Comparison of ENCODE assay signal across 13 mouse cellular contexts in the genomic region with DNA sequence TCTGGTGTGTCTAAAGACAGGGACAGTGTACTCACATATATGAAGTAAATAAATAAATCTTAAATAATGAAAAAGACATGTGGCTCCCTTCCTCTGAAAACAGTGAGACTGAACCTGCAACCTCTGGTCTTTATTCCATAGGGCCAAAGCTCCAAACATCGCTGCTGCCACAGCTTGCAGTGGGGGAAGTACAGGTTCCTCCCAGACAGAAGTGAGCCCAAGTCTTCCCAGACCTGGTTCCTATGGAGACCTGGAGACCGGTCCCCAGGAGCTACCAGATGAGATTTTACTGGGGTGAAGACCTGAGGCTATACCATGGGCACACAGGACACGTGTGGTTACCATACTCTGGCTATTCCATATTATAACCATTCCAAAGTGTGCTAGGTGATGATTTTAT. TPM values are rescaled to one million over a fixed set of nuclear protein-coding genes. Genes with fewer than 3 reads are reported as not detected.
A peak's percentile ranks its signal among the peaks of the same experiment; 100 is the strongest.
DNase-seq lines count a peak whose midpoint lies in the region; ATAC-seq and TF ChIP-seq lines count a peak whose summit lies in the region.
"Had no signal": no experiment of that assay in that cellular context is flagged by ENCODE, and none has a peak within 500 bp of the region (broad histone marks: within the 10 kb centered on the region; RNA-seq: fewer than 3 reads in every experiment).

No protein-coding gene starts in this region.

- no peak for TF ChIP-seq POLR2A in liver, adult 2 months (IDR thresholded peaks at IDR 0.05; ENCODE audit: extremely low read depth, insufficient read depth, low read length)

- no peak overlapping the region for H3K4me3 ChIP-seq in heart, embryonic 14.5 days (ENCODE audit: control insufficient read depth in 1 of 2, insufficient read depth in 1 of 2, low read depth in 1 of 2, low read length in 2 of 2)
- H3K4me3 ChIP-seq in heart, embryonic 12.5 days: no peak overlapping the region
- H3K4me3 ChIP-seq in liver, adult 2 months (ENCODE audit: insufficient read depth, low read depth, low read length): no peak overlapping the region
- no peak overlapping the region for H3K4me3 ChIP-seq in liver, embryonic 11.5 days (ENCODE audit: low read depth, low read length)
- no peak overlapping the region for H3K4me3 ChIP-seq in intestine, postnatal 0 days (ENCODE audit: low read depth, low read length)
- no peak overlapping the region for H3K4me3 ChIP-seq in forebrain, embryonic 15.5 days
- H3K4me3 ChIP-seq: forebrain, embryonic 13.5 days; limb, embryonic 13.5 days; neural tube, embryonic 12.5 days had no signal

- no peaks in the 10 kb centered on the region for H3K79me2 ChIP-seq in liver, adult 2 months (ENCODE audit: control insufficient read depth, insufficient read depth, low read length)

- 78% methylated on average over 3 of the region's 3 CpGs for WGBS in heart, embryonic 14.5 days
- 83% methylated on average over 3 of the region's 3 CpGs for WGBS in heart, embryonic 12.5 days
- WGBS in liver, adult 2 months: 74% methylated on average over 3 of the region's 3 CpGs
- 87% methylated on average over 3 of the region's 3 CpGs for WGBS in liver, embryonic 11.5 days
- WGBS in intestine, postnatal 0 days: 86% methylated on average over 3 of the region's 3 CpGs
- 85% methylated on average over 3 of the region's 3 CpGs for WGBS in forebrain, embryonic 15.5 days

- H3K36me3 ChIP-seq in heart, embryonic 14.5 days (ENCODE audit: control insufficient read depth, insufficient read depth, low read length): peaks cover 32% of the 10 kb centered on the region
- H3K36me3 ChIP-seq in heart, embryonic 12.5 days: peaks cover 45% of the 10 kb centered on the region
- peaks cover 2% of the 10 kb centered on the region; the same call in 1 of the 2 replicates for H3K36me3 ChIP-seq in liver, adult 2 months (ENCODE audit: control insufficient read depth, insufficient read depth, low read length)
- H3K36me3 ChIP-seq in liver, embryonic 11.5 days (ENCODE audit: control insufficient read depth, insufficient read depth, low read length): peaks cover 14% of the 10 kb centered on the region; the same call in 1 of the 2 replicates
- H3K36me3 ChIP-seq in intestine, postnatal 0 days (ENCODE audit: control insufficient read depth, insufficient read depth): peaks cover 20% of the 10 kb centered on the region; the same call in 1 of the 2 replicates
- peaks cover 9% of the 10 kb centered on the region; the same call in 1 of the 2 replicates for H3K36me3 ChIP-seq in forebrain, embryonic 15.5 days

- DNase-seq in liver, adult 2 months (ENCODE audit: extremely low read depth, low read depth, low spot score): no peak
- no peak for DNase-seq in liver, embryonic 11.5 days (ENCODE audit: low spot score)
- DNase-seq in adipocyte (ENCODE audit: low spot score): peak; percentile 31
- no peak for DNase-seq in ovary, postnatal 10 days (ENCODE audit: low spot score)

- H3K4me2 ChIP-seq in heart, embryonic 14.5 days (ENCODE audit: low read length): no peak overlapping the region
- H3K4me2 ChIP-seq in heart, embryonic 12.5 days: no peak overlapping the region
- no peak overlapping the region for H3K4me2 ChIP-seq in liver, embryonic 11.5 days
- 0 out of 2 replicates have a peak overlapping the region, but pooled peaks have one; percentile 68 for H3K4me2 ChIP-seq in intestine, postnatal 0 days (replicated peaks; ENCODE audit: low read depth)
- no peak overlapping the region for H3K4me2 ChIP-seq in forebrain, embryonic 15.5 days (replicated peaks)

- TF ChIP-seq CTCF in liver, adult 2 months (IDR thresholded peaks at IDR 0.05; ENCODE audit: low read depth, low read length): no peak
- TF ChIP-seq CTCF in intestine, postnatal 0 days (IDR thresholded peaks at IDR 0.05; ENCODE audit: low read depth): no peak

- H3K9me3 ChIP-seq in heart, embryonic 14.5 days (ENCODE audit: control insufficient read depth, low read length): no peaks in the 10 kb centered on the region
- no peaks in the 10 kb centered on the region for H3K9me3 ChIP-seq in heart, embryonic 12.5 days (replicated peaks)
- no peaks in the 10 kb centered on the region for H3K9me3 ChIP-seq in liver, embryonic 11.5 days (ENCODE audit: control insufficient read depth, low read length)
- H3K9me3 ChIP-seq in intestine, postnatal 0 days (ENCODE audit: control insufficient read depth): no peaks in the 10 kb centered on the region
- H3K9me3 ChIP-seq in forebrain, embryonic 15.5 days: no peaks in the 10 kb centered on the region
- H3K9me3 ChIP-seq: forebrain, embryonic 13.5 days; G1E; limb, embryonic 13.5 days; megakaryocyte, embryonic 14.5 days; neural tube, embryonic 12.5 days had no signal

- peaks cover 51 to 64% of the 10 kb centered on the region in 2 experiments for H3K4me1 ChIP-seq in heart, embryonic 14.5 days (ENCODE audit: control insufficient read depth in 2 of 2, insufficient read depth in 2 of 2, low read length in 2 of 2)
- H3K4me1 ChIP-seq in heart, embryonic 12.5 days (replicated peaks): peaks cover 71% of the 10 kb centered on the region
- peaks cover 25% of the 10 kb centered on the region for H3K4me1 ChIP-seq in liver, adult 2 months (ENCODE audit: control insufficient read depth, insufficient read depth, low read length)
- H3K4me1 ChIP-seq in liver, embryonic 11.5 days (replicated peaks; ENCODE audit: control insufficient read depth, insufficient read depth, low read length): peaks cover 57% of the 10 kb centered on the region
- peaks cover 34% of the 10 kb centered on the region for H3K4me1 ChIP-seq in intestine, postnatal 0 days (replicated peaks; ENCODE audit: control insufficient read depth, insufficient read depth, low read length)
- peaks cover 48% of the 10 kb centered on the region for H3K4me1 ChIP-seq in forebrain, embryonic 15.5 days

- peak overlapping the region; percentile 31; the same call in 1 of the 2 replicates for H3K9ac ChIP-seq in heart, embryonic 14.5 days (ENCODE audit: low read length)
- H3K9ac ChIP-seq in heart, embryonic 12.5 days: no peak overlapping the region
- H3K9ac ChIP-seq in liver, adult 2 months (ENCODE audit: low read depth, low read length): peak overlapping the region; percentile 21; the same call in 1 of the 2 replicates
- no peak overlapping the region for H3K9ac ChIP-seq in liver, embryonic 11.5 days (ENCODE audit: low read depth, low read length)
- no peak overlapping the region for H3K9ac ChIP-seq in intestine, postnatal 0 days (ENCODE audit: low read depth, low read length)
- no peak overlapping the region for H3K9ac ChIP-seq in forebrain, embryonic 15.5 days (replicated peaks)

- 0 out of 4 replicates have a peak overlapping the region, but pooled peaks of 1 of the 2 experiments have one; percentile 81 for H3K27ac ChIP-seq in heart, embryonic 14.5 days (replicated peaks in 1 of 2; ENCODE audit: control insufficient read depth in 1 of 2, insufficient read depth in 1 of 2, low read depth in 2 of 2, low read length in 2 of 2)
- H3K27ac ChIP-seq in heart, embryonic 12.5 days (ENCODE audit: poor library complexity, severe bottlenecking): no peak overlapping the region
- peak overlapping the region; percentile 96 for H3K27ac ChIP-seq in liver, adult 2 months (replicated peaks; ENCODE audit: insufficient read depth, low read depth, low read length)
- H3K27ac ChIP-seq in liver, embryonic 11.5 days (ENCODE audit: low read depth, low read length): no peak overlapping the region
- H3K27ac ChIP-seq in intestine, postnatal 0 days (ENCODE audit: low read depth, low read length): peak overlapping the region; percentile 99
- H3K27ac ChIP-seq in forebrain, embryonic 15.5 days (replicated peaks): no peak overlapping the region
- H3K27ac ChIP-seq: neural tube, embryonic 12.5 days had no signal

- no peak for ATAC-seq in heart, embryonic 14.5 days (ENCODE audit: insufficient number of reproducible peaks, insufficient read depth, low FRiP score, low read depth)
- ATAC-seq in heart, embryonic 12.5 days (ENCODE audit: insufficient number of reproducible peaks, low FRiP score): no peak
- no peak for ATAC-seq in liver, embryonic 11.5 days (replicated peaks; ENCODE audit: low FRiP score)
- no peak for ATAC-seq in intestine, postnatal 0 days
- no peak for ATAC-seq in forebrain, embryonic 15.5 days (replicated peaks)

- no peaks in the 10 kb centered on the region for H3K27me3 ChIP-seq in heart, embryonic 14.5 days (ENCODE audit: control insufficient read depth, insufficient read depth, low read length)
- no peaks in the 10 kb centered on the region for H3K27me3 ChIP-seq in heart, embryonic 12.5 days (replicated peaks)
- H3K27me3 ChIP-seq in liver, adult 2 months (ENCODE audit: control insufficient read depth, insufficient read depth, low read length): no peaks in the 10 kb centered on the region
- no peaks in the 10 kb centered on the region for H3K27me3 ChIP-seq in liver, embryonic 11.5 days (replicated peaks; ENCODE audit: control insufficient read depth, insufficient read depth, low read length)
- H3K27me3 ChIP-seq in intestine, postnatal 0 days (replicated peaks; ENCODE audit: control insufficient read depth, insufficient read depth, low read length): no peaks in the 10 kb centered on the region
- no peaks in the 10 kb centered on the region for H3K27me3 ChIP-seq in forebrain, embryonic 15.5 days
- H3K27me3 ChIP-seq: forebrain, embryonic 13.5 days; limb, embryonic 13.5 days; megakaryocyte, embryonic 14.5 days; neural tube, embryonic 12.5 days had no signal

RNA-seq across cellular contexts. Expression of a gene that starts 24.2 kb away (rescaled TPM):
- 18.5 and 19.2 TPM in 2 replicates for polyA plus RNA-seq in heart, embryonic 14.5 days (2014; fragmentation: Nextera tagmentation; extraction: Ambion mirVana)
- polyA plus RNA-seq in heart, embryonic 12.5 days (2016; fragmentation: Nextera tagmentation; extraction: Ambion mirVana): 33.7 and 34.2 TPM in 2 replicates
- total RNA-seq in liver, adult 2 months (2014; rRNA removed): 5.2 and 5.9 TPM in 2 replicates
- 10.3 and 14.2 TPM in 2 replicates for polyA plus RNA-seq in liver, adult 2 months (2012; rRNA removed)
- 26.8 and 27.9 TPM in 2 replicates for polyA plus RNA-seq in liver, embryonic 11.5 days (2014; fragmentation: Nextera tagmentation; extraction: Ambion mirVana)
- 21.7 and 24.0 TPM in 2 replicates for polyA plus RNA-seq in intestine, postnatal 0 days (2015; fragmentation: Nextera tagmentation; extraction: Ambion mirVana)
- polyA plus RNA-seq in forebrain, embryonic 15.5 days (2015; fragmentation: Nextera tagmentation; extraction: Ambion mirVana): 19.5 and 23.3 TPM in 2 replicates

RNA-seq across cellular contexts. Expression of a gene that starts 26.7 kb away (rescaled TPM):
- 1.7 and 2.8 TPM in 2 replicates for polyA plus RNA-seq in heart, embryonic 14.5 days (2014; fragmentation: Nextera tagmentation; extraction: Ambion mirVana)
- polyA plus RNA-seq in heart, embryonic 12.5 days (2016; fragmentation: Nextera tagmentation; extraction: Ambion mirVana): 3.5 and 3.9 TPM in 2 replicates
- 8.6 and 13.0 TPM in 2 replicates for total RNA-seq in liver, adult 2 months (2014; rRNA removed)
- 52.8 and 57.7 TPM in 2 replicates for polyA plus RNA-seq in liver, adult 2 months (2012; rRNA removed)
- 7.5 and 8.2 TPM in 2 replicates for polyA plus RNA-seq in liver, embryonic 11.5 days (2014; fragmentation: Nextera tagmentation; extraction: Ambion mirVana)
- polyA plus RNA-seq in intestine, postnatal 0 days (2015; fragmentation: Nextera tagmentation; extraction: Ambion mirVana): 3.8 and 4.0 TPM in 2 replicates
- polyA plus RNA-seq in forebrain, embryonic 15.5 days (2015; fragmentation: Nextera tagmentation; extraction: Ambion mirVana): 1.2 and 1.7 TPM in 2 replicates

RNA-seq across cellular contexts. Expression of a gene that starts 43.1 kb away (rescaled TPM):
- polyA plus RNA-seq in heart, embryonic 14.5 days (2014; fragmentation: Nextera tagmentation; extraction: Ambion mirVana): 1.1 and 1.8 TPM in 2 replicates
- 1.5 and 1.9 TPM in 2 replicates for polyA plus RNA-seq in heart, embryonic 12.5 days (2016; fragmentation: Nextera tagmentation; extraction: Ambion mirVana)
- 0.18 and 0.27 TPM in 2 replicates for total RNA-seq in liver, adult 2 months (2014; rRNA removed)
- polyA plus RNA-seq in liver, adult 2 months (2012; rRNA removed): 0.16 and 0.24 TPM in 2 replicates
- 3.9 and 4.2 TPM in 2 replicates for polyA plus RNA-seq in liver, embryonic 11.5 days (2014; fragmentation: Nextera tagmentation; extraction: Ambion mirVana)
- 1.0 and 1.2 TPM in 2 replicates for polyA plus RNA-seq in intestine, postnatal 0 days (2015; fragmentation: Nextera tagmentation; extraction: Ambion mirVana)
- polyA plus RNA-seq in forebrain, embryonic 15.5 days (2015; fragmentation: Nextera tagmentation; extraction: Ambion mirVana): 12.9 and 14.3 TPM in 2 replicates

Comparison
In these comparisons a context has a peak if more than half of its experiments do, and no peak if none do; other contexts are left out.
1. H3K27ac ChIP-seq: peak in liver, adult 2 months (single experiment) and intestine, postnatal 0 days (single experiment); none in heart, embryonic 12.5 days (single experiment), liver, embryonic 11.5 days (single experiment) and forebrain, embryonic 15.5 days (single experiment).
2. H3K9ac ChIP-seq: peak in heart, embryonic 14.5 days (single experiment) and liver, adult 2 months (single experiment); none in heart, embryonic 12.5 days (single experiment), liver, embryonic 11.5 days (single experiment), intestine, postnatal 0 days (single experiment) and forebrain, embryonic 15.5 days (single experiment).